Mouse (Mus musculus) stomach, embryonic 15.5 days (tissue): ENCODE measurements around the gene Spib. TPM values are rescaled to one million over a fixed set of nuclear protein-coding genes. Genes with fewer than 3 reads are reported as not detected.

Source experiments
- ATAC-seq: fragments of 200-750 bp; cut with Nextera tagmentation; 2 replicates; pipeline ENCODE4 v1.8.0; 2017; ENCODE audit warnings: low read depth, moderate number of reproducible peaks, moderate TSS enrichment; ENCODE audit not compliant: insufficient read depth, low FRiP score
- H3K27ac ChIP-seq: fragments of 300-500 bp; sonication (generic); 2 replicates; pipeline ENCODE4 v1.5.1; 2015; ENCODE audit warnings: mild to moderate bottlenecking, inconsistent platforms
- H3K27me3 ChIP-seq: fragments of 300-500 bp; sonication (generic); replicated peaks from 2 replicates; pipeline ENCODE4 v1.6.1; 2015; ENCODE audit warnings: inconsistent platforms
- H3K36me3 ChIP-seq: fragments of 300-500 bp; sonication (generic); 2 replicates; pipeline ENCODE4 v1.6.1; 2015; ENCODE audit warnings: inconsistent platforms
- H3K4me1 ChIP-seq: fragments of 300-500 bp; sonication (generic); 2 replicates; pipeline ENCODE4 v1.6.1; 2015; ENCODE audit warnings: inconsistent platforms
- H3K4me2 ChIP-seq: fragments of 300-500 bp; sonication (generic); 2 replicates; pipeline ENCODE4 v1.6.1; 2015; ENCODE audit warnings: mild to moderate bottlenecking, inconsistent platforms
- H3K4me3 ChIP-seq: fragments of 300-500 bp; sonication (generic); replicated peaks from 2 replicates; pipeline ENCODE4 v1.5.1; 2015; ENCODE audit warnings: inconsistent platforms
- H3K9ac ChIP-seq: fragments of 300-500 bp; sonication (generic); 2 replicates; pipeline ENCODE4 v1.6.1; 2015; ENCODE audit warnings: inconsistent platforms
- H3K9me3 ChIP-seq: fragments of 300-500 bp; sonication (generic); 2 replicates; pipeline ENCODE4 v1.6.1; 2016; ENCODE audit warnings: inconsistent platforms
- WGBS: fragments of 180-500 bp; shearing (Covaris S2); methylation state at CpG from one replicate; pipeline ENCODE4 v1.1.7; 2015; 5-methylcytosine and 5-hydroxymethylcytosine counted together
- polyA plus RNA-seq: library from polyadenylated mRNA; unstranded; fragments of >200 nt; fragmentation: Nextera tagmentation; extraction: Ambion mirVana; gene quantifications from 2 replicates; pipeline ENCODE4 v1.2.1, GENCODE M21; 2015

The Spib gene
- polyA plus RNA-seq, 1 experiment from 2014 or later: 0.42 TPM

DNA sequence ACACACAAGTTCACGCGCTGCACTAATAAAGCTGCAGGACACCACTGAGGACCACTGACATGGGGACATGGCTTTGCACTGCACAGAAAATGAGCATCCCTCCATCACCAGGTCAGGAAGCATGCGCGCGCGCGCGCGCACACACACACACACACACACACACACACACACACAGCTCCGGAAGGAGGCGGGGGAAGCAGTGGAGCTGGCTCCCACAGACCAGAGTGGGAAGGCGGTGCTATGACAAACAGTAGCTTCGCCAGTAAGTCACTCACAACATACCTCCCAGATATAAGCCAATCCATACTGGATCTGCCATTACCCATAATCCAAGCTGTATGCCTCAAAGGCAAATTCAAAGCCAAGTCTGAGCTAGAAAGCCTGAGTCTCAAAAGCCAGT lies 15.2 kb upstream of the Spib start:
- Histone ChIP-seq H3K4me1 (peaks cover 8% of the 10 kb centered on the region), H3K36me3 (peaks cover 23% of the 10 kb centered on the region), H3K27me3 (no peaks in the 10 kb centered on the region), H3K4me3 (peak overlapping the region; percentile 73), H3K27ac (no peak overlapping the region), H3K9me3 (no peaks in the 10 kb centered on the region), H3K9ac (no peak overlapping the region), H3K4me2 (peak overlapping the region; percentile 92; the same call in 1 of the 2 replicates)
- no peak for ATAC-seq
- 92% methylated on average over 13 of the region's 13 CpGs for WGBS

DNA sequence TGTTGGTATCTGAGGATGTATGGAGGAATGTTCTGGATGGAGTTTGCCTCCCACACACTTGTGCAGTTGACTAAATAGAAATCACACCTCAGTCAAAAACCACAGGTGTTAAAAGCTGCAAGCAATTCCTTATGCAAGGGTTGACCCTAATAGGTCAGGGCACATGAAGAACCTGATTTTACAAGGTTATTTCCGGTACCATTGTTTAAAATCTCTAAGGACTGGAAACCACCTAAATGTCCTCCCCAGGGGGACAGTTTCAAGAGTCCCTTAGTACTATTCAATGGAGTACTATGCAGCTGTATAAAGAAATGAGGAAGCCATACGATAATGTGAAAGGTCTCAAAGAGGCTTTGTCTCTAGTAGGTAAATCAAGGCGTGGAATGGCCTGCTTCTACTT lies 14.4 kb upstream of the Spib start:
- H3K4me2 ChIP-seq: no peak overlapping the region
- H3K9ac ChIP-seq: no peak overlapping the region
- no peaks in the 10 kb centered on the region for H3K9me3 ChIP-seq
- no peak for ATAC-seq
- no peak overlapping the region for H3K27ac ChIP-seq
- H3K27me3 ChIP-seq: no peaks in the 10 kb centered on the region
- peaks cover 8% of the 10 kb centered on the region for H3K4me1 ChIP-seq
- H3K4me3 ChIP-seq: no peak overlapping the region
- 97% methylated on average over 3 of the region's 3 CpGs for WGBS
- peaks cover 25% of the 10 kb centered on the region for H3K36me3 ChIP-seq

DNA sequence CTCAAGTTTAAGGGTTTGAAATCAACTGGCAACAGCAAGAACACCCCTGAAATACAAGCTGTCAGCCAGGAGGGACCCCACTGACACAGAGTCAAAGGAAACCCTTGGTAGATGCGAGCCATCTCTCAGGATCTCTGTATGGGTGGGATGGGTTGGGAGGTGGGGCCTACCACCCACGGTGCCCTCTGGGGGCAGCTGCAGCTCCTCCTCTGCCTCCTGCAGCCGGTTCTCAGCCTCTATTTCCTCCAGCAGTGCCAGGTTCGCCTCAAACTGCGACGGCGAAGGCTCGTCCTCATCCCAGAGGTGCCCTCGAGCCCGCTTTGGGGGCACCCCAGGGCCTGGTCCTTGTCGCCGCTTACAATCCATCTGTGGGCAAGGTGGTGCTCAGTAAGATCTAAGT lies 11.2 kb upstream of the Spib start:
- H3K4me1 ChIP-seq: peaks cover 8% of the 10 kb centered on the region
- no peak overlapping the region for H3K4me3 ChIP-seq
- H3K9me3 ChIP-seq: no peaks in the 10 kb centered on the region
- H3K36me3 ChIP-seq: peaks cover 37% of the 10 kb centered on the region
- no peaks in the 10 kb centered on the region for H3K27me3 ChIP-seq
- H3K27ac ChIP-seq: no peak overlapping the region
- no peak for ATAC-seq
- whole genome bisulfite sequencing: 79% methylated on average over 12 of the region's 12 CpGs
- H3K4me2 ChIP-seq: no peak overlapping the region
- no peak overlapping the region for H3K9ac ChIP-seq

DNA sequence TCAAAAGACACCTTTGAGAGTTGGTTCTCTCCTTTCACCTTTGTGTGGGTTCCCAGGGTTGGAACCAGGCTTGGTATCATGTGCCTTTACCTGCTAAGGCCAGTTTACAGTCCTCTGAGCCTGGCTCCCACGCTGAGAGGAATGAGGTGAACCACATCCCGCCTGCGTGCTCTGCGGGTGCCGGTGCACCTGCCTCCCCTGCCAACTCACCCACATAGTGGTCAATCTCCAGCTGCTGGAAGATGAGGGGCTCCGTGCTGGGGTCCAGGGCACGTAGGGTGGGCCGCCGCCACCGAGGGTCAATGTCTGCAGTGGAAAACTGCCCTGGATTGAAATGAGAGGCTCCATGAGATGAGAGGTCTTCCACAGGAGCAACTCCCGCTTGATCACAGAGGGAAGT lies 10.7 kb upstream of the Spib start:
- WGBS: 86% methylated on average over 11 of the region's 11 CpGs
- Histone ChIP-seq H3K4me1 (peaks cover 3% of the 10 kb centered on the region), H3K36me3 (peaks cover 38% of the 10 kb centered on the region), H3K27me3 (no peaks in the 10 kb centered on the region), H3K9me3 (no peaks in the 10 kb centered on the region), H3K4me3 (no peak overlapping the region), H3K4me2 (no peak overlapping the region), H3K9ac (no peak overlapping the region), H3K27ac (no peak overlapping the region)
- no peak for ATAC-seq

DNA sequence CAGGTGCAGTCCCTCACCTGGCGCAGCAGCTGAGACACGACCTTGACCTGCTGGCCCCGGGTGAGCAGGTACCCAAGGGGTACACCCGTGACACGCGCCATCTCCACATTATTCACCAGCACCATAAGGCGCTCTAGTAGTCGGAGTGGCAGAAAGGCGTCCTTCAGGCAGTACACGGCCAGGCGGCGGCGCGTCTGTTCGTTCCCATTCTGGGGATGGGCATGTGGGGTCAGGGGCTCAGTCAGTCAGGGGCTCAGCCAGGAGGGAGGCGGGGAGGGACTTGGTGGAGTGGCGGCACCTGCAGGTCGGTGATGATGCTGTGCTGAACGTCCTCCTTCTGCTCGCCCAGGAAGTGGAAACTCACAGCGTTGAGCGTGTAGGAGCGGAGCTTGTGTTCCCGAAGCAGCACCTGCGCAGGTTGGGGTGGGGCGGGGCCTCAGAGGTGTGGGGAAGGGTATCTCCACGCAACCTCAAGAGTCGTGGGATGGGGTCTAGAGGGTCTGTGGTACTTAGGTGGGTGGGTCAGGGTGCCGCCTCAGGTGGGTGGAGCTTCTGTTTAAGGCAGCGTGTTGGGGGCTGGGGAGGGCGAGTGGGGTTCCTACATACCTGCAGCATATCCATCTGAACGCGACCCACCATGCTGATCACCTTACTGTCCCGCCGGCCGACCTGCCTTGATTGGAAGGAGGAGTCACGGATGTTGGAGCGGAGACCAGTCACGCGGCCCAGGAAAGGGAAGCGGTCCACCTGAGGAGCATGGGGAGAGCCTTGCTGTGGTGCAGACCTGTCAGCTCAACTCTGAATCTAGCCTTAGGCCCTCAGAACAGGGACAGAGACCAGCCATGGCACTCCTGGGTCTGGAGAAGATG lies 7.1 kb upstream of the Spib start:
- ATAC-seq: no peak
- peaks cover 49% of the 10 kb centered on the region for H3K36me3 ChIP-seq
- H3K27ac ChIP-seq: no peak overlapping the region
- H3K4me3 ChIP-seq: no peak overlapping the region
- no peaks in the 10 kb centered on the region for H3K4me1 ChIP-seq
- no peaks in the 10 kb centered on the region for H3K9me3 ChIP-seq
- H3K27me3 ChIP-seq: no peaks in the 10 kb centered on the region
- no peak overlapping the region for H3K9ac ChIP-seq
- 90% methylated on average over 41 of the region's 41 CpGs for WGBS
- H3K4me2 ChIP-seq: no peak overlapping the region

DNA sequence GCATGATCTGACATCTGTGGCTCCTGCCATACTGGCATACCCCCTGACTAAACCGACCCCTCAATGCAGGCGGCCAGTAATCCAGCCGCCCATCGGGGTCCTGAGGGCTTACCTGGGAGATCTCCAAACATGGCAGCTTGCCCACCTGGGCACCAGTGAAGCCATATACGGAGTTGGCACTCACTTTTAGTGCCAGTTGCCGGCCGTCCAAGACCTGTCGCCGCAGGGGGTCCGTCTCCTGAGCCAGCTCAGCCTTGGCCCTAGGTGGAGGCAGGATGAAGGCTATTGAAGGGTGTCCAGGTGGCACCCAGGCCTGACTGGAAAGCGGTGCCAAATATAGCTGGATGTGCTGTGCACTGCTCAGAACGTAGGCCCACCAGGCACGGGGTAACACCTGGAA lies 5.6 kb upstream of the Spib start:
- Histone ChIP-seq H3K27ac (no peak overlapping the region), H3K4me2 (no peak overlapping the region), H3K4me3 (no peak overlapping the region), H3K4me1 (no peaks in the 10 kb centered on the region), H3K9me3 (no peaks in the 10 kb centered on the region), H3K36me3 (peaks cover 58% of the 10 kb centered on the region), H3K27me3 (no peaks in the 10 kb centered on the region), H3K9ac (no peak overlapping the region)
- ATAC-seq: no peak
- WGBS: 91% methylated on average over 13 of the region's 13 CpGs

DNA sequence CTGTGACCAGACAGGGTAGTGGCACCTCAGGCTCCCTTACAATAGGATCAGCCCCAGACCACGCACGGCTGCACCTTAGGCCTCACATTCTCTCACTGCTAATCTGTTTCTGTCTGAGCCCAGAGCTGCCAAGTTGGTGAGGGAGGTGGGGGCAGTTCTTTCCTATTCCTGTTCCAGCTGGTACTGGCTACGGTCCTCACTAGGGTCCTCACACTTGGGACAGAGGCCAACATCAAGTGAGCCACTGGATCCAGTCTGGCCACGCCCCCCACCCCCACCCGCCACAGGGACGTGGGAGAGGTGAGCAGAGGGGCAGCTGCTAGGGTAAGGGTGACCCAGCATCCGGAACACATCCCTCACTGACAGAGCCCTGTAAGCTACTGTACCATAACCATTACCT lies 5.1 kb upstream of the Spib start:
- Histone ChIP-seq H3K36me3 (peaks cover 53% of the 10 kb centered on the region), H3K27me3 (no peaks in the 10 kb centered on the region), H3K9ac (no peak overlapping the region), H3K9me3 (no peaks in the 10 kb centered on the region), H3K27ac (no peak overlapping the region), H3K4me1 (no peaks in the 10 kb centered on the region), H3K4me2 (no peak overlapping the region), H3K4me3 (no peak overlapping the region)
- WGBS: 70% methylated on average over 7 of the region's 7 CpGs
- no peak for ATAC-seq

DNA sequence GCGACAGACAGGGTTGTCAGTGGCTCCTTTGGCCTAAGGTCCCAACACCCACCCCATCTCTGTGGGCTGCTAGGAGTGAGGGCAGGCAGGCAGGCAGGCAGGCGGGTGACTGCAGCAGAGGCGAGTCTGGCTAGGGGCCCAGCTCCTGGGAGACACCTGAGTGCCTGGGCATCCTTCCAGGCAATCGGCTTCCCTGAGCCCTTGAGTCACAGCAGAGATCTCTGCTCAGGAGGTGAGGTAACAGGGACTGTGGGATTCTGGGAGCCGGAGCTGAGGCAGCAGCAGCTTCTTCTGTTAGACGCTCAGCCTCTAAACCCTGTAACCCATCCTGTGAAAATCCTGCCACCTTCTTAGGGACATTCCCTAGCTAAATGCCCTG lies 4.7 kb upstream of the Spib start:
- Histone ChIP-seq H3K27me3 (no peaks in the 10 kb centered on the region), H3K9ac (no peak overlapping the region), H3K4me2 (no peak overlapping the region), H3K27ac (no peak overlapping the region), H3K9me3 (no peaks in the 10 kb centered on the region), H3K4me3 (no peak overlapping the region), H3K4me1 (no peaks in the 10 kb centered on the region), H3K36me3 (peaks cover 50% of the 10 kb centered on the region)
- no peak for ATAC-seq
- WGBS: 86% methylated on average over 6 of the region's 6 CpGs

DNA sequence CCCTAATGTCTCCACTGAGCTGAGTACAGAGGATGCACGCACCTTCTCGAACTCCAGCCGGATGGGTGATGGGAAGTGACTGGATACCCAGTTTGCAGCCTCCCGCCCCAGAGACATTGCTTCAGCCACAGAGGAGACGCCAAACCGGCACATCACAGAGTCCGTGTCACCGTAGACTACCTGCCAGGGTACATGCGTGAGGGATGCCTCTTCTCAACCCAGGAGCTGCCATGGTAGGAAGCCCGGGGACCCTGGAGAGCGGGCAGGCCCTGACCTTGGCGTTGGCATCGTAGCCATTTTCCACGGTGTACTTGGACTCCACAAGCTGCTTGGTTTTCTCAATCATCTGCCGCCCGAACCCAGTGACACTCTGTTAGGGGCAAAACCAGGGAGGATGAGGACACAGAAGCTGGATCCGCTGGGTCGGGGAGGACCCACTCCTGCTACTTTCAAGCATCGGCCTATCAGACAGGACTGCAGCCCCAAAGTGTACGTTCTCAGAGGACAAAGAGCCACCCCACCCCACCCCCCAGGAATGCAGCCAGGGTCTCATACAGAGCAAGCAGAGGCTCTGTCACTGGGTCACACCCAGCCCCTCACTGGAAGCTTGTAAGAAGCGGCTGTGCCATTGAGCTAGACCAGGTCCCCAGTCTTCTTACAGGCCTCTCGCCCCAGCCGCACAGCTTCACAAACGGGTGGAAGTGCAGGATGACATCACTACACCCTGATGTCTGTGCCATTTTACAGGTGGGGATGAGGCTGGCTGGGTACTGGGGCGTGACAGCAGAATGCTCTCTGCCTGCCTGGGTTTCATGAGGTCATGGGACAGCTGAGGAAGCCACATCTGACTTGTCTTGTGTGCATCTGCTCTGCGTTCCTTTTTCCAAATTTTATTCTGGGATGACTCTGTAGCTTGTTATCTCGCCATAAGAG lies 4.1 kb upstream of the Spib start:
- peaks cover 43% of the 10 kb centered on the region for H3K36me3 ChIP-seq
- H3K4me2 ChIP-seq: no peak overlapping the region
- 91% methylated on average over 27 of the region's 27 CpGs for WGBS
- H3K9me3 ChIP-seq: no peaks in the 10 kb centered on the region
- H3K4me1 ChIP-seq: no peaks in the 10 kb centered on the region
- no peak for ATAC-seq
- H3K4me3 ChIP-seq: no peak overlapping the region
- H3K9ac ChIP-seq: no peak overlapping the region
- H3K27ac ChIP-seq: no peak overlapping the region
- H3K27me3 ChIP-seq: no peaks in the 10 kb centered on the region

DNA sequence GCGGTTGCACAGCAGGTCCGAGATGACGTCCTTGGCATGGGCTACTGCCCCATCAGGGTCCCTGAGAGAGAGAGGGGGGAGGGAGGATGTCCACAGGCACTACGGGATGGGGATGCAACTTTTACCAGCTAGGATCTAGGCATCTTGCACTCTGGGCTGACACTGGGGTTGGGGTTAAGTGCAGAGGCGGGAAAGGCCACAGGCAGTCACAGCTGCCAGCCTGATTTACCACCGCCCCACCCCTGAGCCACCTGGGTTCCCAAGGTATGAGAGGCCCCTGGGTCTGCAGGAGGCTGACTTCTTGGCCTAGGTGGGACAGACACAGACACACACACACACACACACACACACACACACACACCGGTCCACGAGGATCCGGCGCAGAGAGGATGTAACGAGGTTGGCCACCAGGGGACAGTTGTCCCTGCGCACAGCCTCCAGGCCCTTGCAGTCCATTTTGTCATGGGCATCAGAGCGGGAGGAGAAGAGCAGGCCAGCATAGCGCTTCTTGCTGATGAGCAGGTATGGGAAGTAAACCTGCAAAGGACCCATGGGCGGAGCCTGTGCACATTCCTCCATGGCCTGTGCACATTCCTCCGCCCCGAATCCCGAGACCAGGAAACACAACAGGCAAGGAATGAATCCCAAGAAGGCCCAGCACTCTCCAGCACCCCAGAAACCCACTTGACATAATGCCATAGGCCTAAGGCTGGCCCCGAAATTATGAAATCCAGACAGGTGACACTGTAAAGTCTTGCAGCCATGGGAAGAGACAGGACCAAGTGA lies 3.0 kb upstream of the Spib start:
- Histone ChIP-seq H3K4me2 (no peak overlapping the region), H3K9me3 (no peaks in the 10 kb centered on the region), H3K27me3 (no peaks in the 10 kb centered on the region), H3K4me1 (no peaks in the 10 kb centered on the region), H3K4me3 (no peak overlapping the region), H3K9ac (no peak overlapping the region), H3K27ac (no peak overlapping the region), H3K36me3 (peaks cover 35% of the 10 kb centered on the region)
- no peak for ATAC-seq
- WGBS: 85% methylated on average over 19 of the region's 19 CpGs

DNA sequence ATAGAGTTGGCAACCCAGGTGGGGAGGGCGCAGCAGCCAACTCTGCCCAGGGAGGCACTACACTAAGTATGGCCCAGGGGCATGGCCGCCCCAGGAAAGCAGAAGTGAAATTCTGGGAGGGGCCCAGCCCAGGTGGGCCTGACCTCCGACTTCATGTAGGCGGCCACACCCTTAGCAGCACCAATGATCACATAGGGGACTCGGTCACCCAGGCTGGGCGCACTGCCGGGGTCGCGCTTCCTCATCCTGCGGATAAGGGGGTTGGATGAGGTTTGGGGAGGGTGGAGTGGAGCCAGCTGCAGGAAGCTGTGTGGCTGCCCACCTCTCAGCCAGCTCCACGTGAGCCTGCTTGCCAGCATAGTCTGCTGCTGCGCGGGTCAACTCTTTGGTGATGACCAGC lies 2.4 kb upstream of the Spib start:
- Histone ChIP-seq H3K9ac (no peak overlapping the region), H3K9me3 (no peaks in the 10 kb centered on the region), H3K36me3 (peaks cover 32% of the 10 kb centered on the region), H3K27me3 (no peaks in the 10 kb centered on the region; the same call in 1 of the 2 replicates), H3K4me1 (no peaks in the 10 kb centered on the region), H3K27ac (no peak overlapping the region), H3K4me3 (no peak overlapping the region), H3K4me2 (no peak overlapping the region)
- 84% methylated on average over 13 of the region's 13 CpGs for WGBS
- ATAC-seq: no peak

DNA sequence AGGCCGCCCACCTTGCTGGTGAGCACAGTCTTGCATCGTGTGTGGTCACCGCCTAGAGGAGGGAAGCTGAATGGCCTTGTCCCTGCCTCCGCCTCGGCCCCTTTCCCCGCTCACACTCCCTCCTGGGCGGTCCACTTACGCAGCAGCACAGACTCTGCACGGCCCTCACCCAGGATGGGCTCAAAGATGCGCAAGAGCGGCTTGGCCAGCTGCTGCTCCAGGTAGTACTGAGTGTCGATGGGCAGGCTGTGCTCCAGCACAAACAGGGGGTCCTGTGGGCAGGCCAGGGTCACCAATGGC lies 1.8 kb upstream of the Spib start:
- no peak overlapping the region for H3K4me3 ChIP-seq
- H3K27me3 ChIP-seq: no peaks in the 10 kb centered on the region; the same call in 1 of the 2 replicates
- H3K9me3 ChIP-seq: no peaks in the 10 kb centered on the region
- peaks cover 27% of the 10 kb centered on the region for H3K36me3 ChIP-seq
- no peak overlapping the region for H3K9ac ChIP-seq
- 81% methylated on average over 12 of the region's 12 CpGs for WGBS
- no peak for ATAC-seq
- no peak overlapping the region for H3K27ac ChIP-seq
- no peaks in the 10 kb centered on the region for H3K4me1 ChIP-seq
- no peak overlapping the region for H3K4me2 ChIP-seq
